Mouse (Mus musculus): ENCODE measurements around the gene Atp8a2.

The Atp8a2 gene

DNA sequence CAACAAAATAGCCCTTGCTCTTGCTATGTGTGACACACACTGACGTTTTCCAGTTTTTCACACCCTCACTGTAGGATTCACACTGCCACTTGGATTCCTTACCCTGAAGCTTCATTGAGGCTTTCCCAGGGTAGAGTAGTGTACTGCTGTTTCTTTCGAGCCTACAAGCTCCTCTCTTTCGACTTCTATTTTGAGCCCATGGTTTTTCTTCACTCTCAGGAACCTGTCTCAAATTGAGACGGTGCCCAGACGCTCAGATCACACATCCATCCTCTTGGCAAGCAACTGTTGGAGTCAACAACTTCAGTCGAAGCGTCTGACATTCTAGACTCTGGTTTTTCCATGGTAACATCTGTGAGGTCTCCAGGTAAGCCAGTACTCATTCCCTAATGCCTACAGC is at the start of gene Atp8a2:
TSS of gene Atp8a2 (minus strand) at position 296 of the 400 bp plus-strand sequence.
- no peak for DNase-seq

DNA sequence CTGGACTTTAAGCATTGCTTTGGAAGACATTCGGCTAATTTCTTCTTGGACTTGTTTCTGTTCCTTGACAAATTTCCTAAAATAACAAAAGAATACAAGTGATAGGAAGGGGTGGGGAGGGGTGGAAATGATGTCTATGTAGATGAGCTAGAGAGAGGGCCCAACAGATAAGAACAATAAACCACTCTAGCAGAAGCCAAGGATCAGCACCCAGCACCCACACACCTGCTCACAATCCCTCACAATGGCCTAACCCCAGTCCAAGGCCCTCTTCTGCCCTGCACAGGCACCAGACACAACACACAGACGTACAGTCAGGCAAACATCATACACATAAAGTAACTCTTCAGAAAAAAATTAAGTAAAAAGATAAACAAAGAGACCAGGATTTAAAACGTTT is 41.6 kb upstream of the Atp8a2 start:
- no peak for DNase-seq

DNA sequence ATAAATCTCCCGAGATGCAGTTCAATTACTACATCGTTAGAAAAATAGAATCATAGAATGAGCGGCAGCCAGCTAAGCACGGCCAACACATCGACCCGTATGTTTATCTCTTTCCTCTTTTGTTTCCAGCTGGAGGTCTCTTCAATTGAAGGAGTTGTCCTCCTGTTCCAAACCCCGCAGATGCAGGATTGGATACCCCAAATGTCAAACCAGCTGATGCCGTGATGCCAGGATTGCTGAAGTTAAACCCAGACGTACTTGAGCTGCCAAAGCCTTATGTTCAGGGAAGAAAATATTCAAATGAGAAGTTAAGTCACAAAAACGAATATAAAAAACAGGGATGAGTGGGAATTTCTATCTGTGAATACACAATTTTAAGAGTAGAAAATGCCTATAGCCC is 22.9 kb upstream of the Atp8a2 start:
- DNase-seq: no peak

DNA sequence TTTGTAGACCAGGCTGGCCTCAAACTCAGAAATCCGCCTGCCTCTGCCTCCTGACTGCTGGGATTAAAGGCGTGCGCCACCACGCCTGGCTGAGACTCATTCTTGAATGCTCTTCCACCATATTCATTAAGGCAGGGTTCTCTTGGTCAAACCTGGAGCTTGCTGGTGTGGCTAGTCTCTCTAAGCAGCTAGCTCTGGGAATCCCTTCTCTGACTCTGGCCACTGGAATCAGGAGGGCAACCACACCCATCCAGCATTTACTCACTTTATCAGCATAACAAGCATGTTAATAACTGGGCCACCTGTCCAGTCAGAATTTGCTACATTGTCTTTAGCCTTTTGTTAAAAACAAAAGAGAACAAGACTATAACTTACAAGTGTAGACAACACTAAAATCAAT is 20.6 kb upstream of the Atp8a2 start:
- no peak for DNase-seq

DNA sequence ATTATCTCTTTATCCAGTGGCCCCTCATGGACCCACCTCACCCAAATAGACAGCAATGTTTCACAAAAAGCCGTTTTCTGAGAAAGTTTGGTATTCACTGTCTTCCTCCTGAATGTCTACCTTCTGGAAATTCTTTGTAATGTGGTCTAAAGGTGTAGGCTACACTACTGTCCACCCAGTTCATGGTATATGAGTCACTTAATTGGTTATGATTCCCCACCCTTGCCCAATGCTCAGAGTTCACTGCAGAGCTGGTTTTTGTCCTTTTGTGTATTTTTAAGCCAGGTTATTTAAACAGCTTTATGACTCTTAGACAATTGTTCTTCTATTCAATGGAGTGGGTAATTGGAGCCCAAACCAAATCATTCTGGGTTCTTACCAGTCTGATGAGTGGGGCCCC is 19.1 kb upstream of the Atp8a2 start:
- DNase-seq: no peak

DNA sequence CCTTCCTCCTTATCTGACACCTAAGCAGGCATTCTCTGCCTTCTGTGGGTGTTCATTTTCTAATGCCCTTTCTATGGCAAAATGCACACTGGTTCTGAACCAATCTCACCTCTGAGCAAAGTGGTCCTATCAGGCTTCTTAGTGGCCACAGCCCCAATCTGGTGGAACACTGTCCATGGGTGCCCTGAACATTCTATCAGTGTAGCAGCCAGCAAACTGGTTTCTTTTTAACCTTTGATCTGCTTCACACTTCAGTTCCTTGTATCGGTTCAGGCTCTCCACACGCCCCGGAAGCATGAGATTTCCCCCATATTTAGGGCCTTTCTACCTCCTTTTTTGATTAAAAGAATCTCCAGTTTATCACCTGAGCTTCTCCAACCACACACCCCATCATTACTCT is 18.0 kb upstream of the Atp8a2 start:
- no peak for DNase-seq

DNA sequence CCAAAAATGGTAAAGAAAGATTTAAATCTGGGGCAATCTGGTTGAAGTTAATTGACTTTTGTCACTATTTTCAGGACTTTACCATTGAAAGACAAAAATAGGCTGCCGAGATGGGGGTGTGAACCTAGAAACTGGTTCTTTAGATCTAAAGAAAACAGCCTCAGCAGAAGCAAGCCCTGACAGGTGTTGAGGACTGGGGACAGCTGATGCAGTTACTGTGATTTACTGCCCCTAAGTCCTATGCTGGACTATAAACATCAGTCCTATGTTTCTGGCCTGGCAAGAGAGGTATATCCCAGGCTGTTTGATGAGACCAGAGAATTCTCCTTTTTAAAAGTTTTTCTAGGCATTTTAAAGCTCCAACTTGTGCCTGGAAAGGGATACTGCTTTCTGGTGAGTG is 17.1 kb upstream of the Atp8a2 start:
- DNase-seq: no peak

DNA sequence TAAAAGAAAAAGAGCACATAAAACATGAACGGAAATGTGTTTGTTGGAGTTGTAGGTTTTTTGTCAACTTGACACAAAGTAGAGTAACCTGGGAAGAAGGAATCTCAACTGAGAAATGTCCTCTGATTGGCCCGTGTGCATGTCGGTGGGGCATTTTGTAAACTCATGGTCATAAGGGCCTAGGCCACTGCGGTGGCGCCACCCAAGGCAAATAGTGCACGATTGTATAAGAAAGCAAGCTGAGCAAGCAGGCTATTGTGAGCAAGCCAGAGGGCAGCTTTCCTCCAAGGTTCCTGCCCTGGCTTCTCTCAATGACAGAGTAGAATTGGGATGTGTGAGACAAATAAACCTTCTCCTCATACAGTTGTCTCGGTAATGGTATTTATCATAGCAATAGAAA is 12.2 kb upstream of the Atp8a2 start:
- DNase-seq: no peak

DNA sequence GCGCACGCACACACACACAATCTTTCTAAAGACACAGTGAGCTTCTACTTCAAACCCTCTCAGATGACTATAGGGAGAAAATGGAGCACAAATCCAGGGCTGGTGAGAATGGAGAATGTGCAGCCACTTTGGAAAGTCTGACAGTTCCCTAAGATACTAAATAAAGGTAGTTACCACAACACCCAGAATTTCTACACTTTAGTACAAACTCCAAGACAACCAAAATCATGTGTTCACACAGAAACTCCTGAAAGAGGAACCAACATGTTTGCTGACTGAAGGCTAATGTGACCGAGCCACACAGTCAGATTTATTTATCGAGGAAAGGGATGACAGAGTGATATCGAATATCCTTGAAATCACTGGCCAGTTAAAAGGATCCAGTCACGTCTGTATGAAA is 8.0 kb upstream of the Atp8a2 start:
- DNase-seq: no peak

DNA sequence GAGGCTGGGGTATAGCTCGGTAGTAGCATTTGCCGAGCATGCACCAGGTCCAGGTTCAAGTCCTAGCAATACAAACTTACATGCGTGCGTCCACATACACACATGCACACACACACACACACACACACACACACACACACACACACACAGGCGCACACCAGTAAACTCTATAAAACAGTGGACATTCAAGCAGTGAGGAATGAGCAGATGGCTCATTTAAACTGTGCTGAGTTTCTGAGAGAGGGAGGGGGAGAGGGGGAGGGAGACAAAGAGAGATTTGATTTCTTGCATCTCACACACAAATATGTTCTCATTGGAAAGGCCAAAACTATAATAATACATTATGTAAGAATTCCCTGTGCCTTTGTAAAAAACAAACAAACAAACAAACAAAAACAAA is 980 bp downstream of the Atp8a2 start:
- no peak for DNase-seq

DNA sequence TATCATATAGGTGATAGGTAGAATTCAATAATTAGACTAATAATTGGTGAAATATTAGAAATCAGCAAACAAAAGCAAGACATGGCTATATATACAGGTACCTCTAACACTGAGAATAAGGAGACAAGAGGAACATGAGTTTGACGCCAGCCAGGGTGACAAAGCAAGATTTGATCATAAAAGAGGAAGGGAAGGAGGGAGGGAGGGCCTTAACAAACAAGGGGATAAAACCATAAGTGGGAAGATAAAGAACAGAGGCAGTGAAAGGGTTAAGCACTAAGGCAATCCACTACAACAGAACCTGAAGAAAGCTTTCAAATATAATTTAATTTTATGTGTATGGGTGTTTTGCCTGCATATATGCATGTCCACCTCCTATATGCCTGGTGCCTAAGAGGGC is 2.4 kb downstream of the Atp8a2 start:
- DNase-seq: no peak

DNA sequence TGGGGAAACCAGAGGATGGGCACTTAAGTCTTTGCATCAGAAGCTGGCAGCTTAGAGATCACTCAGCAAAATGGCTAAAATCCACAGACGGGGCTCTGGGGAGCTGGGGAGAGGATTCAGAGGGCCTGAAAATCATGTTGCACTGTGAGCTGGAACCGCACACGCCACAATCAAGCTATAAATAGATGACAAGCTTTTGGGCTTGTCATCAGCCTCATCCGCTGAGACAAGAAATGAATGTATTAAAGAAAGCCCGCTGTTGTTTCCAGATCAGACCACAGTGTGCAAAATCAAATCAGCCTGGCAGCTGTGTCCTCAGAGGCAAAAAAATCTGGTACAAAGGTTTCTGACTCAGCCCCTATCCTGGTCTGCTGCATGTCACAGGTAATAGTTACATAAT is 7.2 kb downstream of the Atp8a2 start:
- DNase-seq: no peak

DNA sequence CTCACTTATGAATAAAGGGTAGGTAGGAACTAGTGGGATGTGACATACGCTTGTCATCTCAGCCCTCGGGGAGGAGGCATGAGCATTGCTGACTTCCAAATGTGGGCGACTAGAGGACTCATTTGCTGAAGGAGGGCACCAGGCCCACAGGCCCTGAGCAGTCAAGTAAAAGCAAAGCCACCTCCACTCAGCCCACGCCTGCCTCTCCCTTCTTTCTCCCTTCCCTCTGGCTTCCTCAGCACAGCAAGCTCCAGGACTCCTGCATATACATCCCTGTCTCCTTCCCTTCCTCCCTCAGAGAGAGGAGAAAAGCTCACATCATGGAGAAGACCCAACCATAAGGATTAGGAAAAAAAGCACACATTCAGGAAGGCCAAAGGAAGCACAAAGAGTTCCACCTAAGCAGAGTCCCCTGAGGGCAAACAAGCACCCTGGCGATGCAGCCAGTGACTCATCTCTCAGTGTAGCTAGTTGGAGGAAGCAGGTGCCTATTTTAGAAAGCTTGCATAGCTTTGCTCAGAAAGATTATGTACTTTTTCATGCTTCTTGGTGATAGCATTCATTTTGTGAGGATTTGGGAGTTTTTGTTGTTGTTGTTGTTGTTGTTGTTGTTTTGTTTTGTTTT is 8.7 kb downstream of the Atp8a2 start:
- no peak for DNase-seq

DNA sequence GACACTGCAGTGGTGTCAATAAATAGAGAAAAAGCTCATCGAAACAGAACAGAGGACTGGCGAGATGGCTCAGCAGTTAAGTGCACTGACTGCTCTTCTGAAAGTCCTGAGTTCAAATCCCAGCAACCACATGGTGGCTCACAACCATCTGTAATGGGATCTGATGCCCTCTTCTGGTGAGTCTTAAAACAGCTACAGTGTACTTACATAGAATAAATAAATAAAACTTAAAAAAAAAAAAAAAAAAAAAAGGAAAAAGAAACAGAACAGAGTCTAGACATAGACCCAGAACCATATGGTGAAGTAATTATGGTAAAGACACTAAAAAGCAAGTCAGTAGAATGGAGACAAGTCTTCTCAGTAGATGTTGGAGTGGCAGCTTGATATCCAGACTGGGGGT is 15.7 kb downstream of the Atp8a2 start:
- no peak for DNase-seq

DNA sequence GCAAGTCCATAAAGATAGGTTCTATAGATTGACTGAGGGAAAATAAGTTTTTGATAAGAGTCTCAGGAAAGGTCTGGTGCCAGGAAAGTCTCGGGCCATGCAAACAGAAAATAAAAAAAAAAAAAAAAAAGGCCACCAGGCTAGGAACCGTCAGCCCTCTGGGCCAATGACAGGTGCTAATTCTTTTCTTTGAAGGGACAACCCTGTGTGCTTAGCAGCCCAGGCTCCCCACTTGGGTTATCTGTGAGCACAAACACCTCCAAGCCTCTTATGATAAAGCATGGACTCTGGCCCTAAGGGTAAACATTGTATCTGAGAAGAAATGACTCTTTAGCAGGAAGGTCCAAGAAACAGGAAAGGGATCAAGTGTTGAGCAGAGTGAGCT is 18.4 kb downstream of the Atp8a2 start:
- no peak for DNase-seq

DNA sequence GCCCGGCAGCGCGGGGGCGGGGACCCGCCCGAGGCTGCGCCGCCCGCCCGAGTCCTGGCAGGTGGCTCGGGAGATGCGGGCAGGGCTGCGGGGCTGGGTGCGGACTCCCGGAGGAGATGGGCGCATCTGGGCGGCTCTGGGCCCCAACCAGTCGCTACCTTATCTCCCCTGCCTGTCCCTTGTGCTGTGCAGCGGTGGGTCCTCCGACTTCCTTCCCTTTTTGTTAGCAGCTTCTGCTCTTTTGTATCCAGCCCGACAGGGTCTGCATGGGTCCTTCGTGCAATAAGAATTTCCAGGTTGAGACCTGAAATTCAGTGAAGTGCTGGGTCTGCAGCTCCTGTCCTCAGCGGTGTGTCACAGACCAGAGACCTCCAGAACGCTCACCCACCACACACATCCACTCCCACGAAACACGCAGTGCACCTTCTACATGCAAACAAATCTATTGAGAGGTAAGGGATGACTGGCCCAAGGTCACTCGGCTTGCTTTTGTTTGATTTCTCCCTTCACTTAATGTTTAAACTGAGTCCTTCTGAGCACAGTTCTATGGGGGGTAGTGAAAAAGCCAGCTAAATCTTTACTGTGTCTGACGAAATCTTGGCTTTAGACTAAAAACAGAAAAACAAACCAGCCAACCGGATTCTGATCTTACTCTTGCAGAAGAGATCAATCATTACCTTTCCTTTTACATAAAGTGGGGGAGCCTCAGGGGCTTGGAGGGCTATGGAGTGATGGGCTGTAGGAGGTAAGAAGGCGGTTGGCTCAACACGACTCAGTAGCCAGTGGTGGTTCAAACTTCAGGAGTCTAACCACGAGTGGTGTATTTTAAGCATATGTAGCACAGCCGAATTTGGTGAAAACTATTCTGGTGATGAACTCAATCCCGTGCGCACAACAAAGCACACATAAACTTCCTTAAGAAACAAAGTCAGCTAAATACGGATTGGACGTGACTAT is 19.1 kb downstream of the Atp8a2 start:
- no peak for DNase-seq

DNA sequence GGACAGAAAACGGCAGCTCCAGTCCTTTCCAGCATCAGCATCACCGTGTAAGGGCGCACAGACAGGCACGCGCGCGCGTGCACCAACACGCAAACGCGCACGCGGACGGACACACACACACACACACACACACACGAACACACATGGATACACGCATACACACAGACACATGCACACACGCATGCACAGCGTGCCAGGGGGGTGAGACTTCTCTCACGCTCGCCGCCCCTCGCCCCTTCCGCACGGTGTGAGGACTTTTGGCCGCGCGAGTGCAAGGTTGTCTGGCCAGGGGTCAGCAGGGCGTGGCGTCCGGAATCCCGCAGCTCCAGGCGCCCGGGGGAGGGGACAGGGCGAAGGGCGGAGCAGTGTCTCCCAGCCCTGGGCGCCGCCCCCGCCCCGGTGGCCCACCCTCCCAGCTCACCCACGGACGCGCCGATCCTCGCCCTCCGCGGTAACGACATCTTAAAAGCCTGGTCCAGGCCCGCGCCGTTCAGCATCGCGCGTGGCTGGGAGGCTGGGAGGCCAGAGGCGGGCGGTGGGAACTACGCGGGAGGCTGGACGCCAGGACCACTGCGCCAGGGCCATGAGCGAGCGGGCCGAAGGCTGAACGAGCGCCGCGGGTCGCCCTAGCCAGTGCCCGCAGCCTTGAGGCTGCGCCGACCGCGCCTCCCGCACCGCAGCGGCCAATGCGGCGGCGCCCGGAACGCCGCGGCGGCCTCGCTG is 19.9 kb downstream of the Atp8a2 start:
- DNase-seq: peak; percentile 36

DNA sequence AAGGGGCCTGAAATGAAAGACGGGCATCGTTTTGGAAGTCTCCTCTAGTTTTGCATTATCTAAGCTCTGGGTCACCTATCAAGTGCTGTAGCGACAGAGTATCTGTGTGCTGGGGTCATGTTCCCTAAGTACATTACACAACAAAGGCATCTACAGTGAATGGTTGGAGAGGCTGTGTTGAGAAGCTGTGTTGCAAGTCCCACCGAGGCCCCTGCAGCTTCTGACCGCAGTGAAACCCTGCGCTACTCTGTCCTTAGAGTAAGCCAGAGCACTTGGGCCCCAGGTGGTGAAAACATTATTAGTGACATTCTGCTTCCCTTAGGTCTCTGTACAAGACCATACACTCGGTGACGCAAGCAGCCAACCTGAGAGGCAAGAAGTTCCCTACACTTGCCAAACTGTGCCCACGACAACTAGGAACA is 20.5 kb downstream of the Atp8a2 start:
- DNase-seq: no peak

DNA sequence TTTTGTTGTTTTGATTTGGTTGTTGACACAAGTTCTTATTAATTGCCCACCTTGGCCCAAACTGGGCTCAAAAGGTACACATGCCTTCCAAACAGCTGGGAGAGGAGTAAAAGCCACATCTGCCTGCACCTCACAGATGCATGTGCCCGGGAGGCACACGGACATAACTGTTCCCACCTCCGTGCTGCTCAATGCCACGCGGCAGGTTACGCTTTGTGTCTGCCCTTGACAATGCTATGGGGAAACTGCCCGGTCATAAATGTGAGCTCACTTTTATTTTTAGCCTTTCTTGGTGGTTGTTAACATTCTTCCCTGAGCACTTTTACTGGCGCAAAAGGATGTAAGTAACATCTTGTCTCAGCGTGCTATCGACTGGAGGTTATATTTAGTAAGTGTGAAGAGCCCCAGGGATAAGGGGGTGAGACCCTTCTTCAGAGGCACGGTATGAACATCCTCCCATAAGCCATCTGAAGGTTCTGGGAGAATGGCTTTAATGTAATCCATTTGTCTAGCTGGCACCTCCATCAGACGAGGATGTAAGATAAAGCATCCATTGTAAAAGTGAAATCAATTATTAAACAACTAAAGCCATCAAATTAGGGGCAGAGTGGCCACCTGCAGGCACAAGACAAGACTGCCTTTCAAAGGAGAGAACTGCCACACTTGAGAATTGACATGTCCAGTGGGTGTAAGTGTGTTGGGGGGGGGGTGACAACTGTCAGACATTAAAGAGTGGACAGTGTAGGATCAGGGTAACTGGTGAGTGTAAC is 24.5 kb downstream of the Atp8a2 start:
- no peak for DNase-seq

DNA sequence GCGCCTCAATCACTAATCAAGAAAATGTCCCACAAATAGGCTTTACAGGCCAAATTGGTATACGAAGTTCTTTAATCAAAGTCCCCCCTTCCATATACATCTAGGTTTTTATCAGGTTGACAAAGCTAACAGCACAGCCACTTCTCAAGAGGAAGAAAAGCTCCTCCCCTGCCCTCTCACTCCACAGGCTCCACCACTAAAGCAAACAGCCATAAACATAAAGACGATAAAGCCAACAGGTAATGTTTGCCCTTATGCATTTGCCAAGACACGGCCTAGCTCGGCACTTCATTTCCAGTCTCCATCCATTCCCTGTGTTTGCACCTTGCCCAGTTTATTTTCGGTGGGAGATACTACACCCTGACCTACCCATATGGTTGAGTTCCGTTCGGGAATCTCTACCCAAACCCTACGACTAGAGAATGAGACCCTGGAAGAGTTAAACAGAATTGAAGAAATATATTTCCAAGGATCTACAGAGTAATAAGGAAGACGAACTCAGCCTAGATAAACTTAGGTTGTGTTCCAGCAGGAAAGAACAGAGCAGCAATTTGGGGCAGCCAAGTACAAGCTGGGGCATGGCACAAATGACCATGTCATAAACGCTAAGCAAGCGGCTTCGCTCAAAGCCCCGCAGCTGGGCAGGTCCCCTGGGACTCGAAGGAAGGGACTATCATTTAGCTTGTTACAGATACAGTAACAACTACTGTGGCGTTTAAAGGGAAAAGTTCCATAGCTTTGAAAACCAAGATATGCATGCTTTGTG is 26.0 kb downstream of the Atp8a2 start:
- DNase-seq: no peak

DNA sequence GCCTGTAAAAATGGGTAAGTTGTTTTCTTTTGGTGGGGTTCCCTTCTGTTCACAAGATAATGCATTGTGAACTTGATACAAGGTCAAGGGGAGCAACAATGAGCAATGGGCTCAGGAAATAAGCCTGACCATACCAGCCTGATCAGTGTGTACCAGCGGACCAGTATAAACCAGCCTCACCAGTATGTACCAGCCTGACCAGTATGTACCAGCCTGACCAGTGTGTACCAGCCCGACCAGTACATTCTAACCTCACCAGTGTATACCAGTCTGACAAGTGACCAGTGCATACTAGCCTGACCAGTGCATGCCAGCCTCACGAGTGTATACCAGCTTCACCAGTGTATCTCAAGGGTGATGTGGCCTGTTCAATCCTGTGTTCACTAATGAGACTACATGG is 33.6 kb downstream of the Atp8a2 start:
- DNase-seq: no peak

DNA sequence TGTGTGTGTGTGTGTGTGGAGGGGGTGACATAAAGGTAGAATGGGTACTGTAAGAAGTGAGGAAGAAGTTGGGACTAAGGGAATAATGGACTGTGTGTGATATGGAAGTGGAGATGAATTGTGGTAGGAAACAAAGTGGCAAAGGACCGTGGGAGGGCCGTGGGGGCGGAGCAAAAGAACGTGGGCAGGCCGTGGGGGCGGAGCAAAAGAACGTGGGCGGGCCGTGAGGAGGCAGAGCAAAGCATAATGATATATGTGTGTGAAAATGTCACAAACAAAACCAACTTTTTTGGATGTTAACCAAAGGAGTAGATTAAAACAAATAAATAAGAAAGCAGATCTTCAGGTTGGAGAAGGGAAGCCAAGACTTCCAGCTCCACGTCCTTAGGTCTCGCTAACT is 44.6 kb downstream of the Atp8a2 start:
- no peak for DNase-seq
